Mouse (Mus musculus) urinary bladder, postnatal 14 days (tissue): Measurements from ENCODE around the gene Cemip2.

ENCODE experiments used
- DNase-seq: peaks from one replicate; pipeline ENCODE4 v3.0.0; 2021; ENCODE audit warnings: low spot score

The Cemip2 gene

DNA sequence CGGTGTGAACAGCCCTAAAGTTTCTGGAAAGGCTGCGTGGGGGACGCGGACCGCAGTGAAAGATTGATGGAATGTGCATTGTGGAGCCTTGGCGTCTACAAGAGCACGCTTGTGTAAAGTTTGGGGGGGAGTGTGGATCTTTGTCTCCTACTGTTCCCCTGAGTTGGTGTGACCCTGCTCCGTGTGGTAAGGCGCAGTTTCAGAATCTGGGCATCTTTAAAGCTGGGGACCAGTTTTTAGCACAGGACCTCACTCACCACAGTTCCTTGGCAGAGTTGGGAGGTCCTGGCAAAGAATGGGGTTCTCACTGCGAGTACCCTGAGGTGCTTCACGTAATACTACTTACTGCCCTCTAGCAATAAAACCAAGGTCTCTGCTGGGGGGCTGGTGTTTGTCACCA is 964 bp downstream of the Cemip2 start:
- DNase-seq, result no peak

GRCm38 (mm10) chr19:21780663-21781062 is 2.5 kb downstream of the Cemip2 start:
- DNase-seq, result no peak

DNA sequence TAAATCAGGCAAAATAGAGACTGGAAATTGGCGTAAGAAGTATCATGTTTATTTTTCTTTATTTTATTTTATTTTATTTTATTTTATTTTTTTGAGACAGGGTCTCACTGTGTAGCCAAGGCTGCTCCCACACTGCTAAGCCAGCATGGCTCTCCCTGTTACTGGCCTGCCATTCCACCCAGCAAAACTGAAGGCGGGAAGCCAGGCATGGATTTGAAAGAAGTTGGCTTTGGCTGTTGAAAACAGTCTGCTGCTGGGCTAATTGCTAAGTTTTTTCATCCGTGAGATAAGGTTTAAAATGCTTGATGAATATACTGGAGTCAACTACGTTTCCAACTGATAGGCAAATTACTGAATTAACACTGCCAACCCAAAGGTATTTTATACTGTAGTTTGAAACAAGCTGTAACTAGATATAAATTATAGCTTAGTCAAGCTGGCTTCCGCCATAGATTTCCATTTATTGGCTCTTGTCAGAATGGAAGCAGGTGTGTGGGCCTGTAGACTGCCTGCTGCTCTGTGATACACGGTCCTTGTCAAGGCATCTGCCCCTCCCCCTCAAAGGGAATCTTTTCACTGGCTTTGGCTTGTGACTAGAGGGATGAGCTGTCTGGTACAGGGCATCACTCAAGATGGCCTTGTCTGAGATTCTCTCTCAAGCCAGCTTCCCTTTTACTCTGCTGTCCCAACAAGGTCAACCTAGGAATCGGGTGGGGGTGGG is 3.1 kb downstream of the Cemip2 start:
- DNase-seq, result no peak

GRCm38 (mm10) chr19:21781787-21782432 is 3.8 kb downstream of the Cemip2 start:
- no peak for DNase-seq

GRCm38 (mm10) chr19:21783717-21784116 is 5.6 kb downstream of the Cemip2 start:
- no peak for DNase-seq

- DNase-seq, result no peak
These were observed 6.4 kb downstream of the Cemip2 start for GRCm38 (mm10) chr19:21784331-21785131.

DNA sequence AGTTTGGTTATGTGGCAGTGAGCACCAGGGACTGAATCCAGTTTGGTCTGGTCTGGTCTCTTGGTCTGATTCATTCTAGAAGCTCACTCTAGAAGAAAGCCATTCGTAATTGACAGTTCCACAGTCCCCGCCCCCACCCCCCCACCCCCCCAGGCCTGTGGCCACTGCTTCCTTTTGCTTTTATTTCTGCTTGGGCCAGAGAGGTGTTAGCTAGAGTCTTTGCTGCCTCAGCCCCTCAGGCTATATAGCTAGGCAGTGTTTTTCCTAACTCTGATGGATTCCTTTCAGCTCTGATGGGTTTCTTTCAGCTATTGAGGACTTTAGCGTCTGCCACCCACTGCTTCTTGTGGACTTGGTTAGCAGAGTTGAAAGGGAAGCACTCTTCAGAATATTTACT is 7.0 kb downstream of the Cemip2 start:
- DNase-seq, result no peak

DNA sequence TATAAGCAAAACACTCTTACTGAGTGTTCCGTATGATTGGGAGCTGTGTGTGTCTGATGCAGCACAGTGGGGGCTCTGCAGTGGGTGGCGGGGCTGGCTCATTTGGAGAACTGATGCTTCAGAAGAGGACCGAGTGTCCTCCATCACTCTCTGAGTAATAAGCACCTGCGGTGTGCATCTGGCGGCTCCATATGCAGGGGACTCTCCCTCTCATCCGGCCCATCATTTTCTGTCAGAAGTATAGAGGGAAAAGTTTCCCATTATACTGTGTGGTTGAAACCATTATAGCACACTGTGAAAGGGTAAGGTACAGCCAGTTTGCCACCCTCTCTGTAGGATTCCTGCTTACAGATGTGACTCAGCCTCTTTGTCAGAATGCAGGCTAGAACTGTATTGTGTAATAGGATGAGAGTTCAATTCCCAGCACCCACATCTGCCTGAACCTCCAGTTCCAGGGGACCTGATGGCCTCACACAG is 8.9 kb downstream of the Cemip2 start:
- no peak for DNase-seq

GRCm38 (mm10) chr19:21788999-21789398 is 10.9 kb downstream of the Cemip2 start:
- no peak for DNase-seq

DNA sequence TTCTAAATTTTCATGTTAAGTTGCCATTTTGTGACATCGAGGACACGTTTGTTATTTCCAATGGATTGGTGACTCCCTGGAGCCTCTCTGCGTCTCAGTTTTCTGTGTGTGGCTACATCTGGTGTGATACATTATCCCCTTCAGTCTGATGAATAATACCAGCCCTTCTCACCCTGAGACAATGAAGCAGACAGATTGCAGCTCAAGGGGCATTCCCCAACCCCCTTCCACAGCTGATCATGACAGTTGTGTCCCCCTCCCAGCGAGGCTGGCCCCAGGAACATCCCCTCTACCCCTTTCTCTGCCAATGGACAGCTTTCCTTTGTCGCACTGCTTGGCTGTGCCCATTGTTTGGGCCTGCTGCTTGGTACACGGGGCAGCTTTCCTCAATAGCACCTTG is 11.5 kb downstream of the Cemip2 start:
- DNase-seq, result no peak

DNA sequence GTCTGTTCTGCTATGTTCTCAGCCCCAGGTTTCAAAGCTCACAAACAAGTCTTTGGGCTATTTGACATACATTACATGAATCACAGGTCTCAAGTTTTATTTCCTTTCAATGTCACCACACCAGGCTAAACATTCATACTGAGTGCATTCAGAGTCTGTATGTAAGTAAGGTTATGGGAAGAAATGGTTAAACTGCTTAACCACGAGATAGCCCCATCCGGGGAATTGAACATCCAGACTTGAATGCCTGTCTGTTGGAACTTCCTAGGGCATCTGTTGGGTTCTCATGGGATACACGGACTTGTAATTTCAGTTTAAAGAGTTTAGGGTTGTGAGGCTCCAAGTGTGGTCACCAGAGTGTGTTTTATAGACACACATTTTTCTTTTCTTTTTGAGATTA is 13.2 kb downstream of the Cemip2 start:
- no peak for DNase-seq

GRCm38 (mm10) chr19:21791826-21792225 is 13.7 kb downstream of the Cemip2 start:
- DNase-seq, result no peak

DNA sequence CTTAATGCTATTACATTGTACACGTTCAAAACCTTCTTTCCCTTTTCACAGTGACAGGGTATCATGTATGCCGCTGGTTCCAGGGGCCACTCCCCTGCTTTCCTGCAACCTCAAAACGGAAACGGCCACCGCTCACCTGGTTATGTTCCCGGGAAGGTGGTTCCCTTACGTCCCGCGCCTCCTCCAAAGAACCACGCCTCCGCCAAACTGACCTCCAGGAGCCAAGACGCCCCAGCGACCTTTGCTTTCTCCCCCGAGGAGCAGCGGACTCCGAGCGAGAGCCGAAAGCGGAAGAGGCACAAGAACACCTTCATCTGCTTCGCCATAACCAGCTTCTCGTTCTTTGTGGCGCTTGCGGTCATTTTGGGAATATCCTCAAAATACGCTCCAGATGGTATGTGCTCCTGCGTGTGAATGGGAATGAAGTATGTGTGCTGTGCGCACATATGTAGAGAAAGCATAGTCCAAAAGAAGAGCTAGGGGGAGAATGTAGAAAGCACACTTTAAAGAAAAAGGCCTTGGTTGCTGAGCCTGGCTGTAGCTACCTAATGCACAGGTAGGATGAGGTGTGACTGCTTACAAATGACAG is 14.5 kb downstream of the Cemip2 start:
- DNase-seq, result no peak

- no peak for DNase-seq
These were observed 16.4 kb downstream of the Cemip2 start for GRCm38 (mm10) chr19:21794569-21794968.

GRCm38 (mm10) chr19:21796333-21796732 is 18.2 kb downstream of the Cemip2 start:
- no peak for DNase-seq

DNA sequence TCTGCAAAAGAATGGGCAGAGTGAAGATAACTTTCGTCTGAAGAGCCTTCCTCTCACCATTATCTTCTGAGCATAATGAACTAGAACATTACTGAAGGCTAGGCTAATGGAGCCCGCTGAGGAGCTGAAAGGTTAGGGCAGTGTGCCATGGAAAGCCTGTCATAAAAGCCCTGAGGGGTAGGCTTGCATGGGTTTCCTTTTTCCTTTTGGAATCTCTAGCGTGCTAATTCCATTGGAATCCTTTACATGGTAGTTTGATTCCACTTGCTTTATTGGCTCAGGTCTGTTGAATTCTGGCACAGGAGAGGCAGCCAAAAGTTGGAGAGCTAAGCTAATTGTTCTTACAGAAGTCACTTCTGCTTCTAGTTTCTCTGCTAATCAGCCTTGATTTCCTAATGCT is 20.6 kb downstream of the Cemip2 start:
- DNase-seq, result no peak

- no peak for DNase-seq
These were observed 21.6 kb downstream of the Cemip2 start for GRCm38 (mm10) chr19:21799410-21800373.

GRCm38 (mm10) chr19:21804488-21804887 is 26.3 kb downstream of the Cemip2 start:
- no peak for DNase-seq

- peak; percentile 62 for DNase-seq
These were observed 27.2 kb downstream of the Cemip2 start for GRCm38 (mm10) chr19:21805305-21805704.

GRCm38 (mm10) chr19:21810135-21810534 is 32.0 kb downstream of the Cemip2 start:
- no peak for DNase-seq

DNA sequence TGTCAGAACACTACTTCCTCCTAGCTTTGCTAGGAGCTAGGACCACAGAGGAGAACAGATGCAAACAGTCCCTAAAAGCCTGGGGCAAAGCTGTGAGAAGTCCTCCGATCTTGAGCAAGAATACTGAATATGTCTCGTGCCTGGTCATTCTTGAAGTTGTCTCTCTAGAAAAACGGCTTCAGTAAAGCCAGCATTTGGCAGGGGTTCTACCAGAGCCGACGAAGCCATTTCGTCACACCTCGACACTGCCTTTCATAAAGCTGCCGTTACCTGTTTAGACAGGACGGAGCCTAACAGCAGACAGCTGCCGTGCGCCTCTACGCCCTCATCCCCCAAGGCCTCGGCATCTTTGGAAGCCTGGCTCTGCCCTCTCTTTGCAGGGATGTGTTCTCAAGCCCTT is 35.4 kb downstream of the Cemip2 start:
- no peak for DNase-seq
